Mouse (Mus musculus) gastrocnemius, adult 2 months (tissue): ENCODE results near the gene Bcl2l1. TPM values are rescaled to one million over a fixed set of nuclear protein-coding genes. Genes with fewer than 3 reads are reported as not detected.

Source experiments
- DNase-seq: peaks from one replicate; pipeline ENCODE4 v3.0.0; 2022
- H3K27ac ChIP-seq: fragments of 200-600 bp; 2 replicates; pipeline ENCODE4 v1.8.1; 2022; ENCODE audit warnings: mild to moderate bottlenecking
- H3K4me3 ChIP-seq: fragments of 200-600 bp; 2 replicates; pipeline ENCODE4 v1.8.1; 2022; ENCODE audit warnings: mild to moderate bottlenecking, moderate library complexity
- CTCF ChIP-seq: fragments of 200-600 bp; IDR thresholded peaks from 2 replicates; pipeline ENCODE4 v1.8.1; 2022; ENCODE audit warnings: antibody characterized with exemption, mild to moderate bottlenecking, moderate library complexity
- intact Hi-C: fragments of 180-260 bp; cut with DNase I; formaldehyde crosslinking; loops from one replicate; pipeline ENCODE4 v1.15.1; 2025
- total RNA-seq, 2 experiments: library from RNA; stranded (reverse); gene quantifications; 2 replicates each; pipeline ENCODE4 v1.2.3; 2021

Gene Bcl2l1
- total RNA-seq, 2 experiments from 2014 or later = 15.7 to 40.3 TPM

- DNase-seq = no peak
- no peak for TF ChIP-seq CTCF
- no peak overlapping the region for H3K27ac ChIP-seq
- H3K4me3 ChIP-seq = no peak overlapping the region
- intact Hi-C loops = no loop called here
Measured at GRCm38 (mm10) chr2:152757478-152757877, 74.0 kb downstream of the Bcl2l1 start.

GRCm38 (mm10) chr2:152756474-152757393 is 74.8 kb downstream of the Bcl2l1 start:
- no peak overlapping the region for H3K27ac ChIP-seq
- no peak for TF ChIP-seq CTCF
- H3K4me3 ChIP-seq = no peak overlapping the region
- intact Hi-C loops = no loop called here
- DNase-seq = no peak

- intact Hi-C loops = no loop called here
- Histone ChIP-seq H3K4me3 (peak within 1 kb of the TSS; percentile 57), H3K27ac (peak within 1 kb of the TSS; percentile 63)
- peak; percentile 47 for DNase-seq
- no peak for TF ChIP-seq CTCF
Measured at GRCm38 (mm10) chr2:152753944-152754711, 77.4 kb downstream of the Bcl2l1 start, which contains the start of gene Cox4i2. Cox4i2 (plus strand) TSS chr2:152754173.

GRCm38 (mm10) chr2:152742435-152742834 is 89.1 kb downstream of the Bcl2l1 start:
- peak; percentile 61 for TF ChIP-seq CTCF
- Histone ChIP-seq H3K4me3 (no peak overlapping the region), H3K27ac (peak overlapping the region; percentile 94)
- peak; percentile 65 for DNase-seq
- intact Hi-C loops = loop anchor here (1.0 to 2.0 kb wide), 2 partner anchors 46 to 88 kb away; partner anchors contain the start of gene Bcl2l1

GRCm38 (mm10) chr2:152741153-152742041 is 90.1 kb downstream of the Bcl2l1 start:
- peak overlapping the region; percentile 94 for H3K27ac ChIP-seq
- no peak for TF ChIP-seq CTCF
- H3K4me3 ChIP-seq = peak overlapping the region; percentile 37
- DNase-seq = peak; percentile 59
- intact Hi-C loops = loop anchor here (1.0 to 2.0 kb wide), 2 partner anchors 45 to 89 kb away; partner anchors contain the start of gene Bcl2l1

- DNase-seq = no peak
- no peak overlapping the region for H3K4me3 ChIP-seq
- peak overlapping the region; percentile 94 for H3K27ac ChIP-seq
- TF ChIP-seq CTCF = no peak
- intact Hi-C loops = no loop called here
Measured at GRCm38 (mm10) chr2:152740490-152740889, 91.0 kb downstream of the Bcl2l1 start.

GRCm38 (mm10) chr2:152739842-152740260 is 91.7 kb downstream of the Bcl2l1 start:
- no peak for TF ChIP-seq CTCF
- intact Hi-C loops = loop anchor here (1.0 to 5.0 kb wide), 2 partner anchors 33 to 47 kb away; no protein-coding TSS in a partner anchor
- no peak for DNase-seq
- H3K27ac ChIP-seq = peak overlapping the region; percentile 94
- H3K4me3 ChIP-seq = peak overlapping the region; percentile 76

GRCm38 (mm10) chr2:152739031-152739841 is 92.3 kb downstream of the Bcl2l1 start:
- TF ChIP-seq CTCF = no peak
- H3K27ac ChIP-seq = peak overlapping the region; percentile 94
- peak overlapping the region; percentile 76 for H3K4me3 ChIP-seq
- peak; percentile 87 for DNase-seq
- intact Hi-C loops = loop anchor here (1.0 to 5.0 kb wide), 2 partner anchors 32 to 48 kb away; no protein-coding TSS in a partner anchor

- TF ChIP-seq CTCF = no peak
- Histone ChIP-seq H3K4me3 (peak overlapping the region; percentile 76), H3K27ac (peak overlapping the region; percentile 94)
- intact Hi-C loops = loop anchor here (5.0 kb wide), 1 partner anchor 49 kb away; no protein-coding TSS in a partner anchor
- DNase-seq = no peak
Measured at GRCm38 (mm10) chr2:152738341-152738740, 93.2 kb downstream of the Bcl2l1 start.

GRCm38 (mm10) chr2:152737306-152738221 is 94.0 kb downstream of the Bcl2l1 start:
- H3K4me3 ChIP-seq = peak overlapping the region; percentile 76
- intact Hi-C loops = loop anchor here (5.0 kb wide), 1 partner anchor 50 kb away; no protein-coding TSS in a partner anchor
- H3K27ac ChIP-seq = peak overlapping the region; percentile 94
- DNase-seq = peak; percentile 48
- TF ChIP-seq CTCF = no peak
